Mouse (Mus musculus) thymus, postnatal 4 days (tissue): ENCODE data around the gene Ube2z.
A peak's percentile ranks its signal among the peaks of the same experiment; 100 is the strongest.

Experiments used
- DNase-seq: peaks from one replicate; pipeline ENCODE4 v3.0.0; 2021

The Ube2z gene

GRCm38 (mm10) chr11:96006367-96006851 is 58.8 kb downstream of the Ube2z start:
- peak; percentile 34 for DNase-seq

- DNase-seq = peak; percentile 54
These were observed 59.6 kb downstream of the Ube2z start, which contains the start of gene Igf2bp1 for GRCm38 (mm10) chr11:96005403-96006271. Gene Igf2bp1, minus strand, starts transcription at chr11:96005940.

GRCm38 (mm10) chr11:96004793-96005402 is 60.3 kb downstream of the Ube2z start:
- peak; percentile 61 for DNase-seq

- no peak for DNase-seq
These were observed 61.0 kb downstream of the Ube2z start for GRCm38 (mm10) chr11:96003969-96004792.

DNA sequence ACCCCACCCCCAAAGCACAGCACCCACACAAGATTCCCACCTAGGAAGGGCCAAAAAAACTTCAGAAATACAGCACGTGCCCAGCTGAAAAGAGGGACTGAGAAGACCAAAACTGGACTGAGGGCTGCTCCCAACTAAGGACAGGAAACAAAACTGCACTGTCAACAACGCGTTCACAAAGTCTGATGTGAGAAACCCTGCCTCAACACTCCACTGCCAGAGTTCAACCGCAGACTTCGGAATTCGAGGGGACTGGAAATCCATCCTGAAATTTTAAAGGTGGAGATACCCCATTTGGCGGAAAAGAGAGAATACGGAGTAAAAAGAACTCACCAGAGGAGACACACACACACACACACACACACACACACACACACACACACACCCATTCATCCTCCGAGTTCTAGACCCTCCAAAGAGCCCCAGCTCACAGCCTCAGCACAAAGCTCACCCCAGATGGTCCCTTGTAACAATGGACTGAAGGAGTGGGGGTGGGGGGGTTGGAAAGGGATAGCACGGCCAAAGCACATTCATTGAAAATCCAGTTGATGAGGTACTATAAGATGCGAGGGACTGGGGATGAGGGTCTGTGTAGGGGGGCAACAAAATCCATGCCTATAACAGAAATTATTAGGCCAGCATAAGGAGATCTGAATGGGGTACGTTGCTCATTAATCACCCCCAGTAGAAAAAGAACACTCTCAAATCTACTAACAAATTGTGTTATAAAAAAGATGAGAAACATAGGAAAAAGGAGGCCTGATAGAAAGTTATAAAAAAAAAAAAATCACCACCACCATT is 61.9 kb downstream of the Ube2z start:
- no peak for DNase-seq
